Mouse (Mus musculus): Measurements from ENCODE around the gene Dpep2nb.

DNA sequence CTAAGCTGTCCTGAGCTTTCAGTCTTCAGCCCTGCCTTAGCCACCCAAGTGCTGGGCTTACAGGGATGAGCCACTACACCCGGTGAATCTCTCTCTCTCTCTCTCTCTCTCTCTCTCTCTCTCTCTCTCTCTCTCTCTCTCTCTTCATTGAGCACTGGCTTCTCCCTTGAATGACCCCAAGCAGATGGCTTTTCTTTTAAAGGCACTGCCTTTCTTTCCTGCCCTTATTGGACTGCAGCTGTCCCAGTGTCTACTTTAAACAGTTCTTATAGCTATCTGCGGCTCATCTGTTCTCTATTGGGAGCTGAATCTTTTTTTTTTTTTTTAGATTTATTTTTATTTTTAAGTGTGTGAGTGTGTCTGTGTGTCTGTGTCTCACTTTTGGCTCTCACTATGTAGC lies 37.3 kb upstream of the Dpep2nb start:
- TF ChIP-seq CTCF (conservative IDR thresholded peaks at IDR 0.05; ENCODE audit: insufficient read depth, insufficient read length, low read depth, low read length) (no peak), POLR2A (IDR thresholded peaks at IDR 0.05; ENCODE audit: low read depth, low read length) (no peak)

Measured in kidney, adult 2 months (tissue).